Mouse (Mus musculus): ENCODE measurements around the gene Gucy2f.

The Gucy2f gene

DNA sequence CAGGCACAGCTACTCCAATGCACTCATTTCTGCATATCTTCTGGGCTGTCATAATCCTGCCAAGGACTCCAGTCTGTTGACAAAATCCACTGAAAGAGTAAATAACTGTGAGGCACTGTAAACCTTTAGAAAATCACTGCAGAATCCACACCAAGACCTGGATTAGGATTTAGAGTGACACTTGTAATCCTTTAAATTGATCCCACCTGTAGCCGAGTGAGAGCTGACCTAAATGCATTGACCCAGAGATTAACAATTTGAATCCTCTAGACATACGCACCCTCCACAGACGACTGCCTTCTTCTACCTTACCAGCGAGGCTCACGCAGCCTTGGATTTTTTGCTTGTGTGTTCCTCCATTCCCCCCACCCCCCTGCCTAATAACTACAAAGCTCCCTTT lies at the start of gene Gucy2f:
Gene Gucy2f (minus strand): TSS at position 101 of the 400 bp plus-strand sequence.
- DNase-seq: no peak

DNA sequence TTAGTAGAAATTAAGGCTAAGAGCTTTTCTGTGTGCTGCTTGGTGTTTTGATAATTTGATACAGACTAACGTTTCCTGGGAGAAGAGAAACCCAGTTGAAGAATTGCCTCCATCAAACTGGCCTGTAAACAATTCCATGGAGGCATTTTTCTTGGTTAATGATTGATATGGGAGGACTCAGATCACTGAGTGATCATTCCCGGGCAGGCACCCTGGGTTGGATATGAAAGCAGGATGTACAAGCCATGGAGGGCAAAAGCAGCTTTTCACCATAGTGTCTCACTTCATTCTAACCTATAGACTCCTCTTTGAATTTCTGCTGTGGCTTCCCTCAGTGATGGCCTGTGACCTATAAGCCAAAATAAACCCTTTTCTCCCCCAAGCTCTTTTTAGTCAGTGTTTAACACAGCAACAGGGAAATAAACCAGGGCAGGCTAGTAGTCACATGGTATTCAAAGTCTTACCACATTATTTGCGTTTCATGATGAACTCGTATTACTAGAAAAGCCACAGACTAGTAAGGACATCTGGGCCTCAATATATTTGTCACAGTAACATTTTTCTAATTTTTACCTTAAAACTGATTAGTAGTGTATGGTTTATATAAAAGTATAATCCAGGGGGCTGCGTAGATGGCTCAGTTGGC lies 49.1 kb upstream of the Gucy2f start:
- peak; percentile 10 to 30 for DNase-seq

DNA sequence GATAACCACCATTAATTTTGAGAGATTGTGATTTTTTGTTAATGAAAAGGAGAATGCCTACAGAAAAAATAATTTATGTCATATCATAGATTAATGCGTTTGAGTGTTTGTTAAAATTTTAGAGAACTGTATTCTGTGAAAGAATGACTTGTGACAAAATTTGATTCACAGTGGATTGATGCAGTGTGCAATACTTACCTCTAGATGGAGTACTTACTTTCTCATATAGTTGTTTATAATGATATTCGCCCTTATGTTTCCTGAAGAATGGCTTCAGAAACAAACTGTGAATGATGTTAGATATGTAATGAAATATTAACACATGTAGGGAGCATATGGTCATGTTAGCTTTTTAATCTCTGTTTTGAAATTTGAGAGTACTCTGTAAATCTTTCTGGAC lies 40.4 kb upstream of the Gucy2f start:
- DNase-seq: no peak

DNA sequence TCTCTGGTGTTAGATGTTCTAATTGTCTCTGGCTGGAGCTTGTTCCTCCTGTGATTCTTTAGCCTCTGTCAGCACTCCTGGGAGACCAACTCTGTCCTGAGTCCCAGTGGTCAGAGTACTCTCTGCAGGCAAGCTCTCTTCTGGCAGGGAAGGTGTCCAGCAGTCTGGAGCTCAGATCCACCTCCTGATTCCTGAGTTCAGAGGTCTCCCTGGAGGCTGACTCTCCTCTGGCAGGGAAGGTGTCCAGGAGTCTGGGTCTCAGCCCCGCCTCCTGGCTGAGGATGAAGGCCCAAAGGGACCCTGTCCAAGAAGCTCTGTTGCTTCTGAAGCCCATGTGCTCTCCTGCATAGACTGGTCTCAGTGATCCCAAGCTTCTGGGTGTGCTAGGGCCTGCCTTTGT lies 39.4 kb upstream of the Gucy2f start:
- peak; percentile 59 to 64 for DNase-seq

DNA sequence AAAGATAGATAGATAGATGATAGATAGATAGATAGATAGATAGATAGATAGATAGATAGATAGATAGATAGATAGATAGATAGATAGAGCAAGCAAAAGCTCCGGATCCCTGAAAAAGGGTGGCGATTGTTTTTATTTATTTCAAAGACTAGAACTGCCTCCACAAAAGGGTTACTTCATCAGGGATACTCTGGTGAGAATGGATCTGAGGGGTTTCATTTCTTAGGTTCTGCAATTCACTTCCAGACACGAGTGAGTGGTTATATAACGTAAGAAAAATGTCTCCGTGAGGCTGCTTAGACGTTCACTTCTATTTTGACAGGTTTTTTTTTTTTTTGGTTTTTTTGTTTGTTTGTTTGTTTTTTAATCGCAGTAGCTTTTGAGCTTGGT lies 32.0 kb upstream of the Gucy2f start:
- no peak for DNase-seq

DNA sequence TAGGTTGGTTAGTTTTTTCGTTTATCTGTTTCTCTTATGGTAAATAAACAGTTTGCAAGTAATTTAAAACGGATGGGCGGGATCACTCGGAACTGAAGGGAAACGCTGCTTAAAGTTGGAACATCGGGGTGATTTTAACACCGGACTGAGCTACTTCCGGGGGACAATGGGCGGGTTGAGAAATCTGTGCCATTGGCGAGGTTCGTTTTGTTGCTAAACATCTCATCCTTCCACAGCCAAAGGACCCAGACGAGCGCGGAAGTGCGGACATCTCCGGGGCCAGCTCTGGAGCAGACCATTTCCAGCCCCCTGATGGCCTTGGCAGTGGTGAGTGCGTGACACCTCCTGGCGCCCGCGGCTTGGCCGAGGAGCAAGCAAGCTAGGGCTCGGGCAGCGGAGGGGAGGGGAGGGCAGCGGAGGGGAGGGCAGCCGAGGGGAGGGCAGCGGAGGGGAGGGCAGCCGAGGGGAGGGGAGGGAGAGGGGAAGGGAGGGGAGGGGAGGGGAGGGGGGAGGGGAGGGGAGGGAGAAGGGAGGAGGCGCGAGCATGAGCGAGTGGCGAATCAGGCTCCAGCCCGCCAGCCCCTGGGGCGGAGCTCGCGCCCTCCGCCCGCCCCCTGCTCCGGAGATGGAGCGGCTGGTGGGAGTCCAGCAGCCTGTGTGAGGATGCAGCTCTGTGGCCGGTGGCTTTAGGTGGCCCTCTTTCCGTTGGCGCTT lies 31.5 kb upstream of the Gucy2f start:
- peak; percentile 65 to 78 for DNase-seq

DNA sequence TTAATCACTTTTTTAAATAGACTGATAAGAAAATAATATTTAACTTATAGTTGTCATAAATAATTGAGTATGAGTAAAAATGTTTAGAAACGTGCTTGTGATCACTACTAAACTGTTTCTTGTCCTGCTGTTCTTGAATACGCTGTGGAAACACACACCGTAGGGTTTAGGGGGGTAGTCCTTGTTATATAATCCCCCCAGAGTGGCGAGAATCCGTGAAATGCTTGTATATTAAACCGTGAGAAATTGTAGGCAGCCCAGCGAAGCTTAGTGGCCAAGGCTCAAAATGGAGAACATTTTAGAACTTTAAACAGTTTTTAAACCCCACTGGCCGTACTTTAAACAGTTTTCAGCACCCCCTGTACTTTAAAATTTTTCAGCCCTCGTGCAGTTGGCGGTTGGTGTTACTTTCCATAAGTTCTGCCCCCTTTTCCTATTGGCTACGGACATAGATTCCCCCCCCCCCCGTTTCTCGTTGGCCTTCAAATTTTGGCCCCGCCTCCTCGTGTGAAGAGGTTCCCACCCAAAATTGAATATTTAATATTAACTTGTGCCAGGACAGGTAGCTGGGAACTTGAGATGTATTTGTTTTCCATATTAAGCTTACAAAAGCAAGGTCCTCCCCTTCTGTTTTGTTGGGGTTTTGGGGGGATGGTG lies 30.8 kb upstream of the Gucy2f start:
- peak; percentile 55 to 56 for DNase-seq

DNA sequence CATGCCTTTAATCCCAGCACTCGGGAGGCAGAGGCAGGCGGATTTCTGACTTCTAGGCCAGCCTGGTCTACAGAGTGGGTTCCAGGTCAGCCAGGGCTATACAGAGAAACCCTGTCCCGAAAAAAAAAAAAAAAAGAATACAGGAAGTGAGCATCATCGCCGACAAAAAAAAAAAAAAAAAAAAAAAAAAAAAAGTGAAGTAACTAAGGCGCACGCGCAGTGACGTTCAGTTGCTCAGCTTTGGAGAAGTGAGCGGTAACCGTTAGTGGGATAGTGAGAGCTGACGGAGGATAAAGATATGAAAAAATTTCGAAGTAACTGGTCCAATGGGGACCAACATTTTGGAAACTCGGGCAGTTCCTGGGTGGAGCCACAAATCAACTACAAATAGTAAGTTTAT lies 29.8 kb upstream of the Gucy2f start, which contains the start of gene Nxt2:
Gene Nxt2 (plus strand): TSS at position 229 of the 400 bp plus-strand sequence.
- no peak for DNase-seq

DNA sequence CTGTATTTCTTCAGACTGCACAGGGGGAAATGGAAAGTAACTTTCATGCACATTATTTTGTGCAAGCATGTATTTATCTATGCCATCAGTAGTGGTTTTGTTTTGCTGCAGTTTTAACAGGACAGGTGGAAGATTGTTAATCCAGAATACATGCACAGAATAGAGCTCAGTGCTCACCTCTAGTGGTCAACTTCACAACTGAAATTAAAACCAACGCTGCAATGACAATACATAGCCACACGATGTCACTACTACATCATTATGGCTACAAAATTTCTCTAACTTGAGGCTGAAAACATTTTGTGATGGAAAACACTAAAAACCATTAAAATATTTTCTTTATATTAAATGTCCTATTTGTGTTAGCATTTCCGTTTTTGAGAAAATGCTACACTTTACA lies 3.6 kb upstream of the Gucy2f start:
- DNase-seq: peak in 1 of 2 experiments; percentile 62

DNA sequence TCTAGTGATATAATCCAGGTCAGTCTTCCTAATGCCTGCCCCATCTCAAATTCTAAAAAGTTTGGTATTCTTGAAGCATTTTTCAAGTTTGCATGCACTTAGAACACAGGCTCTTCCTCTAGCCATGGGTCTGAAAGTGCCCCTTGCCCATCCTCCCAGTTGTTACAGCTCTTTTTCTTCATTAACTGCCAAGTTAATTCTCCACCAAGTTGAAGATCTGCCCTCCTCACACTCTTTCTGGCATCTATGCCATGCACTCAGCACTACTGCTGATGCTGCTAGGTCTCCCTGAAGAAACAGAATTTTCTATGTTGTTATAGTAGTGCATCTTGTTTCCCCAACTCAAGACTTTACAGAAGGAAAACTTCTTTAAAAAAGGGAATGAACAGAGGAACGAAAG lies 1.2 kb downstream of the Gucy2f start:
- DNase-seq: peak; percentile 28 to 44

DNA sequence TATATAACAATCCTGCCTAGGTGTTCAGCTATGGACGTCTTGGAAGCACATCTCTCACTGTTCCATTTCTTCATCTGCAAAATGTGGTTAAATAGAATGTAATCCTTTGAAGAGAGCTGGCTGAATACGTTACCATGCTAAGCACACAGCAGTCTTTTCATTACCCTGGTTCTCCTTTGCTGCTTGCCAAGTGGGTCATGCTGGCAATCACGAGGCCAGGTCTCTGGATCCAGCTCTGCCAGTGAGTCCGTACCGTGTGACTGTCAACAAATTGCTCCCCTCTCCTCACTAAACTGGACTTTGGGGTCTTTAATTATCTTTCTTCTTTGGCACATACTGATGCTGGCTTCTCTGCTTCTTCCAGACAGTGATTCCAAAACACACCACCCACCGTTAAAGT lies 2.3 kb downstream of the Gucy2f start:
- DNase-seq: peak; percentile 59 to 74

DNA sequence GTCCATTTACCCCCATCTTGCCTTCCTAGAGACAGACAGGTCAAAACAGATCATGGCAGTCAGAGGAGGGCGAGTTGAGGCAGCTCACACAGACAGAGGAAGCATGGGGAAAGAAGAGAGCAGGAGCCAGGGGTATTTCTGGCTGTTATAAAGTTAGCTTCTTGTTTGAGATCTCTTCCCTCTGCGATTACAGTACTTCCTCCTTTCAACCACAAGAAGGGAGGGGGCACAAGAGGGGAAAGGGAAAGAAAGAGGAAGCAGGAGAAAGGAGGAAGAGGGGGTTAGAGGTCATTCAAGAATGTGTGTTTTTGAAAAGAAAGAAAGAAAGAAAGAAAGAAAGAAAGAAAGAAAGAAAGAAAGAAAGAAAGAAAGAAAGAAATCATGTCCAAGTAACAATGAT lies 6.4 kb downstream of the Gucy2f start:
- DNase-seq: no peak

DNA sequence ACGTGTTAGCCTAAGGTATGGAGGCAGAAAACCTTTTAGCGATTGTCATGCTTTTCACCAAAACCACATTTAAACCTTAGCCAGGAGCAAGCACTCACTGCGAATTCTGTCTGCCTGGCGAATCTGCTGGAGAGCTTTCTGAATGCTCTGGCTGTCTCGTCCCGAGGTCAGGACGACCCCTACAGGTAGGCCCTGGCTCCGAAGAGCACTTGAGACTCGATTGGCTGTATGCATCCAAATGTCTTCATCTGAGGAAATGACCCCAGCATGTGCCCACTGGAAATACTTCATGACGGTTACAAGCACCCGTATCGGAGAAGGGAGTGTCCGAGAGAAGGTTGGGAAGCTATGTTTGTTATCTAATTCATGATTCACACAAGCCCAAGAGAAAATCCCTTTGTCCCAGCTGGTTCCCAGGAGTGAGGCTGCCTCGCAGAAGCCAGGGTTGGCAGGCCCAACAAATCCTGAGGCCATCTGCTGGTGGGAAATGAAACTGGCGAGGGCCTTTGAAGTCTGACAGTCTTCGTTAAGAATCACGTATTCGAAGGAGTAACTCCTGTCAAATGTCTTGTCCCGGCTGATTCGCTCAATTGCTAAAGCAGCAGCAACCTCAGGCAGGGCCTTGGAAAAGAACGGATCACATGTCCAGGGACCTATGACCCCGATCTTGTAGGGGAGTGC lies 7.6 kb downstream of the Gucy2f start:
- peak; percentile 48 to 59 for DNase-seq

DNA sequence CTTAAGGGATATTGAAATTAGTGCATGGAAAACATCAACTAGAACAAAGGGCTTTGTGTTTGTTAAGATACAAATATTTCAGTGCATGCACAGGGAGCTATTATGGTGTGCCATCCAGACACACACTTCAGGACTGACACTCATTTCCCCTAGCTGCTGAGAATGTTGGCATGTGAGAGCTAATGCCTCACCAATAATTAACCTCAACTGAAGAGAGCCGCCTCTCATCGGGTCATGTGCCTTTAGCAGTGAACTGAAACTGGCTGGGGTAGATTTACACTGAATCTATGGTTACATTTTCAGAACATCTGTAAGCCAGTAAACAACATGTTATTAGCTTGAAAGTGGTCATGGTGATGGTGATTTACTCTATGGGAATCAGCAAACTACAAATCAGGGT lies 14.7 kb downstream of the Gucy2f start:
- peak; percentile 43 to 53 for DNase-seq

DNA sequence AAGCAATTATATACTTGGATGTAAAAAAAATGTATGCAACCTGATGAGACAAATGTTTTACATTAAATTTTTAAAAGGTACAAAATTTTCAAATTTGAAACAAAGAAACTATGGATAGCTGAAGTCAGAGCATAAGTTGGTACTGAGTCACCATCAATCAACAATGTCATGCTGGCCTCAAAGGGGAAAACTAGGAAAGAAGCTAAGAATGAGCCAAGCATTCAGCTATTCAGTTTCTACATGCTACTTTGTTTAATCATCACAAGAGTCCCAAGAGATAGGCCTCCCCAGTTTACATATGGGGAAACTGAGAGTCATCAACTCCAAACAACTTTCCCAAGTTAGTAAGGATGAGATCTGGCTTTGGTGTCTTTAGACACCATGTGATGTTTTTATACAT lies 19.8 kb downstream of the Gucy2f start:
- no peak for DNase-seq

DNA sequence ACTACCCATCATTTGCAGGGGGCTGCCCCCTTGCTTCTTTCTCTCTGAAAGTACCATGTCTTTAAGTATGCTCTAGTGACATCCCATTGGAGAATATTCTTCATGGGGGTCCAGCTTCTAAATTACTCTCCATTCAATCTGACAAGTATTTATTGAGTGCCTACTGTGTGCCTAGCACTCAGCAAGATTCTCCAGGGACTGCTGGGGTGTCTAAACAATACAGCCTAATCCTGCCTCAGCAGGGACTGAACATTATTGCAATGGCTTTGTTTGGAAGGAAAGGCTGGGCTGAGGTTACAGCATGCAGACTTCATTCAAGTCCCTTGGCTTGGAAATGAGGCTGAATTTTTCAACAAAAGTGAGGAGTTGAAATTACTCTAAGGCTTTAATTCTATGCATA lies 81.0 kb downstream of the Gucy2f start:
- DNase-seq: no peak

DNA sequence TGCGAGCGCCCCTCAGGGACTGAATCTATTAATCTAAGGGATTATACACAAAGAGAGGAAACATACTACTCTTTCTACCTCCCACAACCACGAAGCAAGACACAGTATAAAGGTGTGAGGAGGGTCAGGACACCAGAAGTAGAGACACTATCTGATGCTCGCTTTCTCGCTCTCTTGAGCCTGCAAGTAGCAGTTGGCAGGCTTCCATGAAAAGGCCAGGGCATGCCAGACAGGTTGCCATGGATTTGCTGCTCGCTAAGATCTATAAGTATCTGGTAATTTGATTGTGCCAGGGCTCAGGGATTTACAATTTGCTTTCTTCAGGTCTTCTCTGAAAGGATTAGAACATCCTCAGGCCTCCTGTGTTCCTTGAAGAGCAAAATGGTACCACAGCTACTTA lies 85.5 kb downstream of the Gucy2f start:
- no peak for DNase-seq

DNA sequence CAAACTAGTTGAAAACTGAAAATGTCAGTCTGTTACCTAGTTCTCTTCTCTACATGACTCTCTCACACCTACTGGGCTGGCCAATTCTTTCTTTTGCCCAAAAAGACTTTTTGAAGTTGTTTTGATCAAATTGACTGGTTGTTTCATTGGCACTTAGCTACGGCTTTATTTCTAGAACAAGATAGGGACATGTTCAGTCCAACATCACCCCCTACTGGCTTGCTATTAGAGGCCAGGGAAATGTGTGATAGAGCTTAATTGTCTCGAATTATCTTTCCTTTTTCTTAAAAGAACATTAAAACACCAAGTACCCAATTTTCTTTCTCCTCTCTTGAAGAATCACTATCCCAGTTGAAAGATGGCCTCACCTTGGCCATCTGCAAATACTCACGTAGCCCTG lies 99.8 kb downstream of the Gucy2f start:
- DNase-seq: peak in 1 of 2 experiments; percentile 26

DNA sequence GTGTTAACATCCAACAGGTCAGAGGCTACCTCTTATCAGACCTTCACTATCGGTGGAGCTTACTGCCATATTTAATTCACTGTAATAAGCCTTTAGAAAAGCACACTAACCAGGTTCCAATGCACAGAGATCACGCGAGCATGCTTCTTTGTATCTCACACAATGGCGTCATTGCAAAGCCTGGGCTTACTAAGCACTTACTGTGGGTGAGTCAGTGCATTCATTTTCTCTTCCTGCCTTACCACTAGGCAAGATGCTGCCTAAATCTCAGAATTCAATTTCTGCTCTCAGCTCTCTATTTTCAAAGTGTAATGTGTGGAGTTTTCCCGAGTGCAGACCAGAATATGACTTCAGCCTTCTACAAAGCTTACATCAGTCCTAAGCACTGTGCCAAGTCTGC lies 101.2 kb downstream of the Gucy2f start:
- no peak for DNase-seq

DNA sequence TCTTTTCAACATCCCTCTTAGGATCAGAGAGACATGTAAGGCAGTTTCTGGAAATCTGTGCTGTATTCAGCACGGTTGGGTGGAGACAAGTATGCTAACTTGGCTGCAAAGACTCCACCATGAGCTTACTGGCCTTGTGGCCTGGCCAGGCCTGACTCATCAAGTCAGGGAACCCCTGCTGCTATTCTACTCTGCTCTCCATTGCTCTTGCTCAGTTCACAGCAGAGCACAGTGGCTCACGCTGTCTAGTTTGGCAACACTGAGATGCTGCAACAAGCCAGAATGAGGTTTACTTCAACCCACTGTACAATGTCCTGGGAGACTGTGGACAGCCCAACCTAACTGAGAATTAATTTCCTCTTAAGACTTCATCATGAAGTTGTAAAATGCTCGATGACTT lies 134.1 kb downstream of the Gucy2f start:
- no peak for DNase-seq
